Mouse (Mus musculus) urinary bladder, postnatal 14 days (tissue): ENCODE results near the gene Psma3.

Experiments used
- DNase-seq: peaks from one replicate; pipeline ENCODE4 v3.0.0; 2021; ENCODE audit warnings: low spot score

Gene Psma3

DNA sequence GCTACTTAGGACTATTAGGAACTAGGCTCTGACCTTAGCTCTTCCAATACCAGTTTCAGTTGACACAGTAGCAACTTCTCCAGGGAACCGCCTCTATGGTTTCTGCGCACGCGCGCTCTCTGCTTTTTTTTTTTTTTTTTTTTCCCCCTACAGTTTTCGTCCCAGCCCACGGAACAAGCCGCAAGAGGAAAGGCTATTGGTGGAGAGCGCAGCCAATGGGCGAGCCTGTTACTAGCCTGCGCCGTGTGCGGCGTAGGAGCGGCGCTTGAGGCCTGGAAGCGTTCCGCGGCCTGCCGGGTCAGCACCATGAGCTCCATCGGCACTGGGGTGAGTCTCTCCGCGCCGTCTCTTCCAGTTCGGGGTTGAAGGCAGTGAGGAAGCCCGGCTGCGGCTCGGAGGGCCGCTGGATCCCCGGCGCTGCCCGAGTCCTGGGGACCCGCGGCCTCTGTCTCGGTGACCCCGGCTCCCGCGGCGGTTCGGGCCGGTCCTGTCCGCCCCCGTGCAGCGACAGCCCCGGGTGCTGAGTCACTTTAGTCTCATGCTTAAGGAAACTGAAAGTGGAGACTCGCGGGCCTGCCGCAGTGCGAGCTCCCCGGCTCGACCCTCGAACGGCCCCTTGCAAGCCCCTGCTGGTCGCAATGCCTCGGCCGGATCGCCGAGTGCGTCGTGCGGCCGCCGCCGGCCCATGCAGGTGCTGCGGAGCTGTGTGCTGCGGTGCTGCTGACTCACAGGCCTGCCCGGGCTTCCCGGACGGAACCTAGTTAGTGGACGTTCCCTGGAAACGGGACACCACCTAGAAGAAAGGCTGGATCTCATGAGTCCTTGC is at the start of gene Psma3:
Gene Psma3, plus strand, starts transcription at position 181 of the 826 bp plus-strand sequence.
- peak; percentile 90 for DNase-seq

DNA sequence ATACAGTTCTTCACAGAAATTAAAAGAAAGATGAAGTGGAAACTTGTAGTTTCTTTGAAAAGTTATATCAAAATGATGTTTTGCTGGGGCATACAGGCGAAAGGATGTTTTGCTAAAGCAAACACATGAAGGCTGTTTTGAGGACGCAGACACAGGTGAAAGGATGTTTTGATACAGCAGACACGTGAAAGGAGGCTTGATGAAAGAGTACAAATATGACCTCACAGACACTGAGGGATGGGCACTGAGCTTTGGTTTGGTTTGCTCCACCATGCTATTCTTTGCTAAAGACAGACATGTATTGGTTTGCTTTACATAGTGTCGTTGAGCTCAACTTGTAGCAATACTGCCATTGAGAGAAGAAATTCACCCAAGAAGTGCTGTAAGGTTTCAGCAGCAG is 44.6 kb upstream of the Psma3 start:
- no peak for DNase-seq

DNA sequence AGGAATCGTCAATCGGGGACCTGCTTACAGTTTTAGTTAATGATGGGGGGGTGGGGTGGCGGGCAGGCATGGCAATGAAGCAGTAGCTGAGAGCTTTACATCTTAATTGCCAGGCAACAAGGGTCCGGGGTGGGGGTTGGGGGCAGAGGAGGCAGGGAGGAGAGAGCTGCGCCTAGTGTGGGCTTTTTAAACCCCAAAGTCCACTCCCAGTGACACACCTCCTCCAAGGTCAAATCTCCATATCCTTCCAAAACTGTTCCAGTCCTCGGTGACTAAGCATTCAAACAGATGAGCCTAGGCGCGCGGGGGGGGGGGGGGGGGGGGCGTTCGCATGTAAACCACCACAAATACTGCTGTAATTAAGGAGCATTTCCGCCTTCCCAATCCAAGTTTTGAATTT is 37.3 kb upstream of the Psma3 start:
- no peak for DNase-seq

DNA sequence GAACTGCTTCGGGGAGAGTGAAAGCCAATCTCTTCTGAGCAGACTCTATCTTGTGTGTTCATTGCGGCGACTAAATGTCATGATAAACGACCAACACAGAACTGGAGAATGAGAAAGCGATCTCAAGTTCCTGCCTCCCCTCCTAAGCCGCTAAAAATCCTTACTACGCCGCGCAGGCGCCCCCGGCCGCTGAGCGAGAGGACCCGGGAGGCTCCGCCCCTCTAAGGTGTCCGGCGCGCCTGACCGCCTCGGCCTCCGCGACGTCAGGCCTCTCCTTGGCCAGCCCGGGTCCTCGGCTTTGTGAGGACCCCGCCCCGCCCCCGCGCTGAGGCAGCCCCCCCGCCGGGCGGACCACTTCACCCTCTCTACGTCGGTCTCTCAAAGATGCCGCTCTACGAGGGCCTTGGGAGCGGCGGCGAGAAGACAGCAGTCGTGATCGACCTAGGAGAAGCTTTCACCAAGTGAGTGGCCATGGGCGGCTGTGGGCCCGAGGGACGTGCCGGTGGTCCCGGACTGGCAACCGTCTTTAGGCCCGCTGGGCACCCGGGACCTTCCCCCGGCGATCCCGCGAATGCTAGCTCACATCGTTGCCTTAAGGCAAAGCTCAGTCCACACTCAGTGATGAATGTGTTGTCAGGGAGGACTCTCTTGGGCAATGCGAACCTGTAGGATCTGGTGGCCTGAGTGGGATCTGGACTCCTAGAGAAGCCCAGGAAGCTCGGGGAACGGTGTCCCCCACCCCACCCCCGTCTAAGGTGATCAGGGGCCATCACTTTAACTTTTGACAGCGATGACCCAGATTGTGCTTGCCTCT is 36.6 kb upstream of the Psma3 start, which contains the start of gene Actr10:
Gene Actr10, plus strand, starts transcription at position 287 of the 814 bp plus-strand sequence.
- DNase-seq = peak; percentile 91

GRCm38 (mm10) chr12:70940806-70941205 is 33.6 kb upstream of the Psma3 start:
- DNase-seq = no peak

DNA sequence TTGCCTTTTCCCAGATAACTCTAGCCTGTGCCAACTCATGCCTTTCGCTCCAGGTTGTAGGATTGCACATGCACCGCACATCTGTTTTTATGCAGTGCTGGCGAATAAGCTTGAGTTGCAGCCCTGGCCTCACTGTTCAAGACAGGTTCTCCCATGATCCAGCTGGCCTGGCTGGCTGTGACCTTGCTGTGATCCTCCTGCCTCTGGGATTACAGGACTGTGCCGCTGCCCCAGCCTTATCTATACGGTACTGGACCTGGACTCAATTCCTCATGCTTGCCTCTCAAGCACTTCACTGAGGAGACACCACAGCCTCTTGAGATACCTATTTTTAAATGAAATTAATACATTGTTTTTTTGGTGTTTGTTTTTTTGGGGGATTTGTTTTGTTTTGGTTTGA is 30.2 kb upstream of the Psma3 start:
- no peak for DNase-seq

GRCm38 (mm10) chr12:70946585-70947256 is 27.7 kb upstream of the Psma3 start:
- DNase-seq = no peak

- DNase-seq = no peak
These were observed 15.8 kb upstream of the Psma3 start for GRCm38 (mm10) chr12:70958640-70959039.

GRCm38 (mm10) chr12:70967581-70967980 is 6.8 kb upstream of the Psma3 start:
- no peak for DNase-seq

- DNase-seq = peak; percentile 82
These were observed 6.2 kb upstream of the Psma3 start for GRCm38 (mm10) chr12:70968141-70968790.

- DNase-seq = peak; percentile 88
These were observed 5.6 kb upstream of the Psma3 start for GRCm38 (mm10) chr12:70968791-70969307.

DNA sequence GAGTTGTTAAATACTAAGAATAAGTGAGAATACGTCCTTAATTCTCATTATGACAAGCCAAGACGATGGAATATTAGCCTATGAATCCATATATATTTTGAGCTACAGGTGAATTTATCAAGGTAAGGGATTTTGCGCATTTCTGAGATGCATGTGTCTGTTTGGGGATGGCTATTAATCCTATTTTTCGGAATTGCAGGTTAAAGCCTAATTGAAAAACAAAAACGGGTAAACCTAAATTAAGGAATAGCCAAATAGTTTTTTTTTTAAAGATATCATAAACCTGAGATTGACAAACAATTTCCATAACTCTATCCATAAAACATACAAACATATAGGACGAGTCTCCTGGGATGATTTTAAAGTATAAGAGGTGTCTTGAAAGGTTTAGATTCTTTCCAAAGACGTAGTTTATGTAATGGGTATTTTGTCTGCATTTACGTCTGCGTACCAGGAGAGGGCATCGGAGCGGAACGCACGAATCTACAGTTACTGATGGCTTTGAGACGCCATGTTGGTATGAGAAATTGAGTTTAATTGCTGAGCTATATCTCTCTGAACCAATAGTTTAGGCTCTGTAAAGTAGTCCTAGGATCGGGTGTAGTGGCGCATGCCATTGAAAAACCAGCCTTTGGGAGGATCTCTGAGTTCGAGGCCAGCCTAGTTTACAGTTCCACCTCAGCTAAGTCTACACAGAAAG is 4.8 kb upstream of the Psma3 start:
- DNase-seq = peak; percentile 40

GRCm38 (mm10) chr12:70973831-70974230 is 590 bp upstream of the Psma3 start:
- DNase-seq = no peak

GRCm38 (mm10) chr12:70975406-70975805 is 985 bp downstream of the Psma3 start:
- DNase-seq = no peak

DNA sequence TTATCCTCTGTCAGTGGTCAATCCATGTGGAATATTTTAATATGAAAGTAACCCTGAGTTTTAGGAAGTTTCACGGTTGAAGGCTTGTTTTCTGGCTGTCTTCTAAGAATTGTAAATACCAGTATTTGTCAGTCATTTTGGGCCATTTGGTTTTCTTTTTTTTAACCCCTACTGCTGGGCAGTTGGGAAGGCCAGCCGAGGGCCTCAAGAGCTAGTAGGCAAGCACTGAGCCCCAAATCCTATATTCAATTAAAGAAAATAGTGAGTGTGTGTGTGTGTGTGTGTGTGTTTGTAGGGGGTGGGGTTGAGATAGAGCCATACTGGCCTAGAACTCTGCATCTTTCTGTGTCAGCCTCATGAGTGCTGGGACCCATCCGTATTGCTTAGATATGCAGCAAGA is 1.5 kb downstream of the Psma3 start:
- DNase-seq = no peak

GRCm38 (mm10) chr12:70978345-70978744 is 3.9 kb downstream of the Psma3 start:
- no peak for DNase-seq

DNA sequence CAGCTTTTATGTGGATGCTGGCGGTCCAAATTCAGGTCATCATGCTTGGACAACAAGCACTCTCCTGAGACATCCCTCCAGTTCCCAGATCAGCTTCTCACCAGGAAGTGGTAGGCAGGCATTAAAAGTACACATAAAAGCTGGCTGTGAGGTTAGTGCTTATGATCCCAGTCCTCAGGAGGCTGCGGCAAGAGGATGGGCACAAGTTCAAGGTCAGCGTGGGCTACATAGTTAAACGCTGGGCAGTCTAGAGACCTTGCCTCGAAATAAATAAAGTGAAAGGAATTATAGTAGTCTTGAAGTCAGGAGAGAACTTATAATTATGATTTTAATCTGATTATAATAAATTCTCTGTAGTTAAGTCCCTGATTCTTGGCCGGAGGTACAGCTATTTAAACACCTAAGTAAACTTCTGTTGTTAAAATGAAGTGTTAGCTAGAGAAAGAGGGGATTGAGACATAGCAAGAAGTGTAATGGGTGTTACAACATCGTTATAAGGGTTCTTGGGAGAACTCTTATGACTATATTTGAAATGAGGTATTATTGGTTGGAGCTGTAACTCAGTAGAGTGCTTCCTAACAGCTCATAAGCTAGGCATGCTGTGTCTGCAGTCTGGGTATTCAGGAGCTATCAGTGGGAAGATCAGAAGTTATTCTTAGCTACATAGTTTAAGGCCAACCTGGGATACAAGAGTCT is 10.6 kb downstream of the Psma3 start:
- DNase-seq = no peak

GRCm38 (mm10) chr12:70997225-70997624 is 22.8 kb downstream of the Psma3 start:
- no peak for DNase-seq

DNA sequence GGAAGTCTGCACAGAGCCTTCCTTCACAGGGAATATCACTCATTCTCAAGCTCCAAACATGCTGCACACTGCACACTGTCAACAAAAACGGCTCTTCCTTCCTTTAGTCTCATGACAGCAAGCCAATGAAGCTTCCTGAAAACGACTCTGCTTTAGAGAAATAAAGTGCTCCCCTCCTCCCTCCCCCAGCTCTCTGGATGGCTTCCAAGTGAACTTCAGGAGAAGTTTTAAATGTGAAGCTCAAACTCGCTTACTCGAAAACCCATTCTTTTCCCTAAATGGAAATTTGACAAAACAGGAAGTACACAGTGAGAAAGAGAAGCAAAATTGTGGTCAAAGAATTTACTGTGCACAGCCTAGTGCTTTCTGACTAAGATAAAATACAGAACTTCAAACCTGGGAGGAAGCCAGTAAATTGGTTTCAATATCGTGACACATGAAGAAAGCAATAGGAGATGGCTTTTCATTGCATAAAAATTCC is 25.0 kb downstream of the Psma3 start:
- peak; percentile 45 for DNase-seq

- no peak for DNase-seq
These were observed 25.9 kb downstream of the Psma3 start for GRCm38 (mm10) chr12:71000344-71000743.
